Mouse (Mus musculus): ENCODE data around the gene Gm21969. TPM values are rescaled to one million over a fixed set of nuclear protein-coding genes. Genes with fewer than 3 reads are reported as not detected.

The Gm21969 gene
- polyA plus RNA-seq, 1 experiment from 2014 or later = not detected

DNA sequence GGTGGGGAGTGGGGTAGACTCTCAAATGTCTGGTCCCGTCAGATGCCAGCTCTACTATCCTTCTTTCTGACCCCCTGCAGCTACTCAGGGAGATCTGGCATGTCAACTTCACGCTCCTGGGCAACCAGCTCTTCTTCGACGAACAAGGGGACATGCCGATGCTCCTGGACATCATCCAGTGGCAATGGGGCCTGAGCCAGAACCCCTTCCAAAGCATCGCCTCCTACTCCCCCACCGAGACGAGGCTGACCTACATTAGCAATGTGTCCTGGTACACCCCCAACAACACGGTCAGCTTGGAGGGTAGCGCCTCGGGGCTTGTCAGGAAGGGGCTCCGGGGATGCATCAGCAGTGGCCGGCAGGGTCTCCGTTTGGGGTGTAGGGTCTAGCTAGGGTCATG lies 58.9 kb downstream of the Gm21969 start:
- Histone ChIP-seq H3K4me3 (replicated peaks; ENCODE audit: low read length) (no peak overlapping the region), H3K9me3 (ENCODE audit: control insufficient read depth, low read length) (no peaks in the 10 kb centered on the region), H3K4me2 (replicated peaks) (no peak overlapping the region), H3K4me1 (replicated peaks; ENCODE audit: control insufficient read depth, insufficient read depth, low read length) (no peaks in the 10 kb centered on the region), H3K27me3 (ENCODE audit: control insufficient read depth, insufficient read depth, low read length) (no peaks in the 10 kb centered on the region), H3K9ac (no peak overlapping the region), H3K27ac (no peak overlapping the region), H3K36me3 (replicated peaks; ENCODE audit: control insufficient read depth, insufficient read depth) (no peaks in the 10 kb centered on the region)
- ATAC-seq (ENCODE audit: low FRiP score) (no peak), DNase-seq (ENCODE audit: low spot score) (no peak)
- WGBS = 84% methylated on average over 14 of the region's 14 CpGs

DNA sequence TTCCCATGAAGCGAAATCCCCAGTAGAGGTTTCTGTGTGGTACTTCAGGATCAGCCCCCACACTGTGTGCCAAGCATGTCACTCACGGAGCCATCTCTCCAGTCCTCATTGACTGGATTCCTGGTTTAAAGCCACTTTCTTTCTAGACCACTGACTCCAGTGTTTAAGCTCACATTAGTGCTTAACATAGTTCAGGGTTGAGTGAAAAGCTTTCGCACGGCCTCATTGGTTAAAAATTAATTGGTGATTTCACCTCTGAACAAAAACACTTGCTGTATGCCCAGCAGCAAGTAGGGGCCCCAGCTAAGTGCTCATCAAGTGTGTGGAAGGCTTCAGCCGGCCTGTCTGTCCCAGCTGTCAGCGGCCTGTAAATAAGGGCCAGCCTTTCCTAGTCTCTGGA lies 64.6 kb downstream of the Gm21969 start:
- Histone ChIP-seq H3K9ac (no peak overlapping the region), H3K27me3 (ENCODE audit: control insufficient read depth, insufficient read depth, low read length) (no peaks in the 10 kb centered on the region; the same call in 1 of the 2 replicates), H3K9me3 (ENCODE audit: control insufficient read depth, low read length) (no peaks in the 10 kb centered on the region), H3K4me2 (replicated peaks) (no peak overlapping the region), H3K4me3 (replicated peaks; ENCODE audit: low read length) (no peak overlapping the region), H3K4me1 (replicated peaks; ENCODE audit: control insufficient read depth, insufficient read depth, low read length) (no peaks in the 10 kb centered on the region), H3K27ac (no peak overlapping the region), H3K36me3 (replicated peaks; ENCODE audit: control insufficient read depth, insufficient read depth) (no peaks in the 10 kb centered on the region)
- no peak for ATAC-seq (ENCODE audit: low FRiP score)
- no peak for DNase-seq (ENCODE audit: low spot score)
- WGBS = 46% methylated on average over 6 of the region's 6 CpGs

DNA sequence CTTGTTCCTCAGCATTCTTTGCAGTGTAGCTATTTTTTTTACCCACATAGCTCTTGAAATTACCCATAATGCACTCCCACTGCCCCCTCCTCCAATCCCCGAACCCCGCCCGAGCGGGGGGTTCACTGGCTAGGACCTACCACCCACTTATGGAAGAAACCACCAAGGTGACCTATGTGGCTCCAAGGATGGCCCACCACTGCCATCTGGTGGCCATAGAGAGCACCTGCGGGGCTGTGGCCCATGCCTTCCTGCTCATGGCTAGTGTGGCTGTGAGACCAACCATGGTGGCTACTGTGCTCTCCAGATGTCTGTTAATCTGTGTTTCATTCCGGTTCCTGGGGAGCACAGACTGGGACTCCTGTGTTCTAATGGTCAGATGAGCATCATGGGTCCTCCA lies 66.9 kb downstream of the Gm21969 start:
- no peak for ATAC-seq (ENCODE audit: low FRiP score)
- peak; percentile 76 for DNase-seq (ENCODE audit: low spot score)
- no peak overlapping the region for H3K4me2 ChIP-seq (replicated peaks)
- WGBS = 15% methylated on average over 6 of the region's 6 CpGs
- H3K9ac ChIP-seq = no peak overlapping the region
- H3K36me3 ChIP-seq (replicated peaks; ENCODE audit: control insufficient read depth, insufficient read depth) = no peaks in the 10 kb centered on the region
- no peaks in the 10 kb centered on the region for H3K4me1 ChIP-seq (replicated peaks; ENCODE audit: control insufficient read depth, insufficient read depth, low read length)
- no peaks in the 10 kb centered on the region for H3K9me3 ChIP-seq (ENCODE audit: control insufficient read depth, low read length)
- H3K27ac ChIP-seq = no peak overlapping the region
- no peaks in the 10 kb centered on the region; the same call in 1 of the 2 replicates for H3K27me3 ChIP-seq (ENCODE audit: control insufficient read depth, insufficient read depth, low read length)
- no peak overlapping the region for H3K4me3 ChIP-seq (replicated peaks; ENCODE audit: low read length)

DNA sequence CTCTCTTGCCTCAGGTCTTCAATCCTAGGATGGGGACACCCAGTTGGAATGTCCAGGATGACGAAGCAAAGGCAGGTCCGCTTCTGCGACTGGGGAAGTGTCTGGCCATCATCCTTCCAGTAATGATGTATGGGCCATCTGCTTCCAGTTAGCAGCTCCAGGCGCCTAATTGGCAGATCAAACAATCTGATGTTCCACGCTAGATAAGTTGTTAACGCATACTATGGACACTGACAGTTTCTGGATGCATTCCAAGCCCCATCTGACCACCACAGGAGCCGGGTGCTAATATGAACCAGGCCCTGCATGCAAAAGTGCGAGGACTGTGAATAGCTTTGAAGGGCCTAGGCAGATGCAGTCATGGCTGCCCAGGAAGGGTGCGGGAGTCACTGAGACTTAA lies 72.7 kb downstream of the Gm21969 start:
- Histone ChIP-seq H3K9ac (no peak overlapping the region), H3K27me3 (ENCODE audit: control insufficient read depth, insufficient read depth, low read length) (no peaks in the 10 kb centered on the region), H3K4me1 (replicated peaks; ENCODE audit: control insufficient read depth, insufficient read depth, low read length) (no peaks in the 10 kb centered on the region), H3K27ac (no peak overlapping the region), H3K4me2 (replicated peaks) (no peak overlapping the region), H3K9me3 (ENCODE audit: control insufficient read depth, low read length) (peaks cover 16% of the 10 kb centered on the region; the same call in 1 of the 2 replicates), H3K36me3 (replicated peaks; ENCODE audit: control insufficient read depth, insufficient read depth) (no peaks in the 10 kb centered on the region), H3K4me3 (replicated peaks; ENCODE audit: low read length) (no peak overlapping the region)
- DNase-seq (ENCODE audit: low spot score) (peak; percentile 32), ATAC-seq (ENCODE audit: low FRiP score) (no peak)
- WGBS = 47% methylated on average over 9 of the region's 9 CpGs

DNA sequence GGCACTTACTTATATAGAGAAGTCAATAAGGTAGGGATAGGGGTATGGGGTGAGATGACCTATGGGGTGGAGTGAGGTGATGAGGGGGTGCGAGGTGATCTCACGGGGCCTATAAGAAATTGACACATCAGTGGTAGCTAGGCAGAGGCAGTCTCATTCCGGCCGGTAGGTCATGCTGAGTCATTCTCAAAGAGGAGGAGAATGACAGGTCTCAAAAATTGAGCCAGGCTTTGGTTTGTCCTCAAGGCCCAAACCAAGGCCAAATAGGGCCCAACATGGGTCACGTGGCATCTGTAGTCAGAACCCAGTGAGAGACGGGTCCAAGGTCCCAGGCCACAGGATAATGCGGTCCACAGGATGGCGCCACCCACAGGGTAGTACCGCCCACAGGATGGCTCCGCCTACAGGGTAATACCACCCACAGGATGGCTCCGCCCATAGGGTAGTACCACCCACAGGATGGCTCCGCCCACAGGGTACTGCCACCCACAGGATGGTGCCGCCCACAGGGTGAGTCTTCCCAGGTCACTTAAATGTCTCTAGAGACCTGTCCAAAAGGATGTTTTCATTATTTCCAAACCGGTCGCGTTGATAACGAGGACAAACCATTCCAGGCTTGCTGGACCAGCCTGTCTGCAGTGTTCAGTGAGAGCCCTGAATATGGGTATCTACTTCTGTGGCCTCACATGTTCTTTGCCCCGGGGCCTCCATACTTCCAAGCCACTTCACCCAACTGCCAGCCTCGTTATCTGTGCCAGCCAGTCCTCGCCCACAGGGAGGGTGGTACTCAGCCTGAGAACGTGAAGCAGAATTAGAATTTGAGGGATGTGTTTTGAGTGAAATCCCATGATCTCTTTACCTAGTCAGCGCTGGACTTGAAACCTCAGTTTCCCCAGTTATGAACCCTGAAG lies 81.0 kb downstream of the Gm21969 start:
- DNase-seq (ENCODE audit: low spot score) = no peak
- 77% methylated on average over 22 of the region's 22 CpGs for WGBS
- Histone ChIP-seq H3K27ac (no peak overlapping the region), H3K9ac (no peak overlapping the region), H3K4me3 (replicated peaks; ENCODE audit: low read length) (no peak overlapping the region), H3K4me2 (replicated peaks) (no peak overlapping the region), H3K9me3 (ENCODE audit: control insufficient read depth, low read length) (peaks cover 11% of the 10 kb centered on the region; the same call in 1 of the 2 replicates), H3K36me3 (replicated peaks; ENCODE audit: control insufficient read depth, insufficient read depth) (no peaks in the 10 kb centered on the region), H3K27me3 (ENCODE audit: control insufficient read depth, insufficient read depth, low read length) (0 out of 2 replicates have a peak, but pooled peaks cover 7% of the 10 kb centered on the region), H3K4me1 (replicated peaks; ENCODE audit: control insufficient read depth, insufficient read depth, low read length) (no peaks in the 10 kb centered on the region)
- no peak for ATAC-seq (ENCODE audit: low FRiP score)

DNA sequence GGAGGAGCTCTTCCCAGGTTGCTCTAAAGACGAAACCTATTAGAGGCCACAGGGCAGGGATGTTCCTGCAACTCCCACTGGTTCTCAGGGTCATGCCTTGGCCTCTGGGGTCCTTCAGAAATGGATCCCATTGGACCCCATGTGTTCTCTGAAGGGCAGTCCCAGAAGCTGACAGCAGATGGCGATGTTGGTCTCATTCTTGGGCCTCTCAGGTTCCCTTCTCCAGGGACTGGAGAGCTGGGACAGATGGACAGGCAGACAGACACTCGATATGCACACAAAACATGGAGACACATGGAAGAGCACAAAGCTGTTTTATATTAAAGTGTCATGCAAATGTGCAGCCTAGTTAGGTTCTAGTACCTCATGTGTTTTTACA lies 81.6 kb downstream of the Gm21969 start:
- WGBS = 18% methylated on average over 3 of the region's 3 CpGs
- H3K4me2 ChIP-seq (replicated peaks) = no peak overlapping the region
- peaks cover 6% of the 10 kb centered on the region; the same call in 1 of the 2 replicates for H3K9me3 ChIP-seq (ENCODE audit: control insufficient read depth, low read length)
- ATAC-seq (ENCODE audit: low FRiP score) = no peak
- H3K4me1 ChIP-seq (replicated peaks; ENCODE audit: control insufficient read depth, insufficient read depth, low read length) = 0 out of 2 replicates have a peak, but pooled peaks cover under 1% of the 10 kb centered on the region
- H3K27ac ChIP-seq = no peak overlapping the region
- H3K27me3 ChIP-seq (ENCODE audit: control insufficient read depth, insufficient read depth, low read length) = 0 out of 2 replicates have a peak, but pooled peaks cover 7% of the 10 kb centered on the region
- DNase-seq (ENCODE audit: low spot score) = peak; percentile 72
- no peak overlapping the region for H3K9ac ChIP-seq
- H3K4me3 ChIP-seq (replicated peaks; ENCODE audit: low read length) = no peak overlapping the region
- H3K36me3 ChIP-seq (replicated peaks; ENCODE audit: control insufficient read depth, insufficient read depth) = no peaks in the 10 kb centered on the region

DNA sequence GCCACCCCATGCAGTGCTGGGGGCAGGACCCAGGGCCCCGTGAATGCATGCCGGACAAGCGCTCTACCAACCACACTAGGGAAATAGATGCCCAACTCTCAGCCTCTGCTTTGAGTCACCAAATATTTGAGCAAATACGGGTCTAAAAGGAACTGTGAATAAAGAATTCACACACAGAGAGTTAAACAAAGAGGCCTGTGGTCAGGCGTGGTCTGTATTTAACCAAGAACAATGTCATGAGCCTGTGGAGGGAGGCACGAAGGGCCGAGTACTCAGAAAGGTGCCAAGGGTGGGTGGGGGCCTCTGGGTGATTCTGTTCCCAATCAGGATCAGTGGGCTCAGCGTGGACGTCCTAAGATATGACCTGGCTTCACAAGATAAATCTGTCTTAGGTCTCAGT lies 85.1 kb downstream of the Gm21969 start:
- Histone ChIP-seq H3K36me3 (replicated peaks; ENCODE audit: control insufficient read depth, insufficient read depth) (no peaks in the 10 kb centered on the region), H3K9me3 (ENCODE audit: control insufficient read depth, low read length) (no peaks in the 10 kb centered on the region), H3K4me3 (replicated peaks; ENCODE audit: low read length) (no peak overlapping the region), H3K4me2 (replicated peaks) (no peak overlapping the region), H3K27me3 (ENCODE audit: control insufficient read depth, insufficient read depth, low read length) (0 out of 2 replicates have a peak, but pooled peaks cover 7% of the 10 kb centered on the region), H3K9ac (no peak overlapping the region), H3K27ac (no peak overlapping the region), H3K4me1 (replicated peaks; ENCODE audit: control insufficient read depth, insufficient read depth, low read length) (0 out of 2 replicates have a peak, but pooled peaks cover 5% of the 10 kb centered on the region)
- DNase-seq (ENCODE audit: low spot score) (no peak), ATAC-seq (ENCODE audit: low FRiP score) (no peak)
- 39% methylated on average over 9 of the region's 9 CpGs for WGBS

DNA sequence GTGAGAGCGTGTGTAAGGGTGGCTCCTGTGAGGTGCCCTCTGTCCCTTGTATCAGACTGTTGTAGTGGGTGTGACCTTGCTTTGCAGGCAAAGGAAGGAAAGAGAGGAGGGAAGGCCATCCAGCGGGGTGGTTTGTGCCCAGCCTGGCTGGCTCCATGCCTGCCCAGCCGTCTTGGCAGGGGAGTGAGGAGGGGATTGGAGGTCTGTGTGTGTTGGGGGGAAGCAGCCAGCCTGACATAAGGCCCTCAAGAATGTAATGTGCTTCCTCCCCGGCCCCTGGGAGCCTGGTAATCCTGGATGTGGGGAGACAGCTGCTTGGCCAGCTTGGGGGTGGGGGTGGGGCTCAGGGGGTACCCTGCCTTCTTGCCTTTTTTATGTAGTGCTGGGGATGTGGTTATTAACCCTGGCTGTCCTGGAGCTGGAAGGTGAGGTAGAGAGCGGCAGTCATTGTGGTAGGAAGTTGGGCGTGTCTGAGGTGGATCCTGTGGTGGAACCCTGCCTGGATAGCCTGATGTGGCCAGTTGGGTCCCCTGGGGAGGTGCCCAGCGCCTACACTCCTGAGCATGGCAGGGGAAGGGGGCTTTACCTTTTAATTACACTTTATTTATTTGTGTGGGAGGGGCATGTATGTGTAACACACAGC lies 86.8 kb downstream of the Gm21969 start:
- Histone ChIP-seq H3K9ac (no peak overlapping the region), H3K27me3 (ENCODE audit: control insufficient read depth, insufficient read depth, low read length) (0 out of 2 replicates have a peak, but pooled peaks cover 7% of the 10 kb centered on the region), H3K4me2 (replicated peaks) (no peak overlapping the region), H3K4me1 (replicated peaks; ENCODE audit: control insufficient read depth, insufficient read depth, low read length) (0 out of 2 replicates have a peak, but pooled peaks cover 5% of the 10 kb centered on the region), H3K9me3 (ENCODE audit: control insufficient read depth, low read length) (no peaks in the 10 kb centered on the region), H3K36me3 (replicated peaks; ENCODE audit: control insufficient read depth, insufficient read depth) (no peaks in the 10 kb centered on the region), H3K27ac (no peak overlapping the region), H3K4me3 (replicated peaks; ENCODE audit: low read length) (no peak overlapping the region)
- no peak for DNase-seq (ENCODE audit: low spot score)
- ATAC-seq (ENCODE audit: low FRiP score) = no peak
- WGBS = 32% methylated on average over 7 of the region's 7 CpGs

DNA sequence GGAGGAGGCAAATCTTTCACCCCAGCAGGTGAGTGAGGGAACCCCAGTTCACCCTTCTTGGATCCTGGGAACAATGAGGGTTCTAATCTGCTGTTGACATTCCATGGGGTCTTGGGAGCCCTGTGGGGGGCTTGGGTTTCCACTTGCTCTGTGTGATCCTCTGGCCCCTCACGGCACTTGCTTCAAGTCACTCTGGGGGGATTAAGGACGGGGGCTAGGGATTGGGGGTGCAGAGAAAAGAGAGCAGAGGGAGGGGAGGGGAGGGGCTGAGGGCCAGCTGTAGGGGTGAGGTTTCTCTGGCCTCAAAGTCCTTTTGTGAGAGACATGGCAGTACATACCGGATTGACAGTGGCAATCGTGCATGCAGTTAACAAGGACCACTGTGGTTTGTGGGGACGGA lies 90.3 kb downstream of the Gm21969 start:
- no peak overlapping the region for H3K27ac ChIP-seq
- H3K27me3 ChIP-seq (ENCODE audit: control insufficient read depth, insufficient read depth, low read length) = no peaks in the 10 kb centered on the region
- no peaks in the 10 kb centered on the region for H3K9me3 ChIP-seq (ENCODE audit: control insufficient read depth, low read length)
- H3K9ac ChIP-seq = no peak overlapping the region
- H3K4me2 ChIP-seq (replicated peaks) = no peak overlapping the region
- ATAC-seq (ENCODE audit: low FRiP score) = no peak
- H3K36me3 ChIP-seq (replicated peaks; ENCODE audit: control insufficient read depth, insufficient read depth) = no peaks in the 10 kb centered on the region
- no peak for DNase-seq (ENCODE audit: low spot score)
- no peak overlapping the region for H3K4me3 ChIP-seq (replicated peaks; ENCODE audit: low read length)
- 38% methylated on average over 5 of the region's 5 CpGs for WGBS
- 0 out of 2 replicates have a peak, but pooled peaks cover 5% of the 10 kb centered on the region for H3K4me1 ChIP-seq (replicated peaks; ENCODE audit: control insufficient read depth, insufficient read depth, low read length)
